Mouse (Mus musculus) intestine, embryonic 14.5 days (tissue): ENCODE measurements around the gene Ano1. TPM values are rescaled to one million over a fixed set of nuclear protein-coding genes. Genes with fewer than 3 reads are reported as not detected.

Experiments used
- ATAC-seq: fragments of 200-750 bp; cut with Nextera tagmentation; replicated peaks from 2 replicates; pipeline ENCODE4 v1.8.0; 2017; ENCODE audit warnings: low read depth, moderate number of reproducible peaks, moderate TSS enrichment, moderate library complexity; ENCODE audit not compliant: low FRiP score, low TSS enrichment
- DNase-seq: peaks from one replicate; pipeline ENCODE4 v3.0.0-alpha.2; 2018; ENCODE audit warnings: low spot score
- H3K27ac ChIP-seq: fragments of 300-500 bp; sonication (generic); 2 replicates; pipeline ENCODE4 v1.5.1; 2014; ENCODE audit warnings: low read depth, mild to moderate bottlenecking, control low read depth
- H3K27me3 ChIP-seq: fragments of 300-500 bp; sonication (generic); replicated peaks from 2 replicates; pipeline ENCODE4 v1.6.1; 2014; ENCODE audit warnings: low read length, control low read depth; ENCODE audit not compliant: control insufficient read depth, insufficient read depth
- H3K36me3 ChIP-seq: fragments of 300-500 bp; sonication (generic); 2 replicates; pipeline ENCODE4 v1.6.1; 2014; ENCODE audit warnings: low read length, control low read depth; ENCODE audit not compliant: control insufficient read depth, insufficient read depth
- H3K4me1 ChIP-seq: fragments of 300-500 bp; sonication (generic); replicated peaks from 2 replicates; pipeline ENCODE4 v1.6.1; 2014; ENCODE audit warnings: low read length, control low read depth, mixed read lengths; ENCODE audit not compliant: control insufficient read depth, insufficient read depth
- H3K4me2 ChIP-seq: fragments of 300-500 bp; sonication (generic); 2 replicates; pipeline ENCODE4 v1.6.1; 2014; ENCODE audit warnings: low read length
- H3K4me3 ChIP-seq: fragments of 300-500 bp; sonication (generic); 2 replicates; pipeline ENCODE4 v1.5.1; 2014; ENCODE audit warnings: low read depth, low read length, control low read depth, mixed read lengths
- H3K9ac ChIP-seq: fragments of 300-500 bp; sonication (generic); 2 replicates; pipeline ENCODE4 v1.6.1; 2014; ENCODE audit warnings: mild to moderate bottlenecking, low read length
- H3K9me3 ChIP-seq: fragments of 300-500 bp; sonication (generic); 2 replicates; pipeline ENCODE4 v1.6.1; 2016; ENCODE audit warnings: low read length, control low read depth; ENCODE audit not compliant: control insufficient read depth
- WGBS: fragments of 180-500 bp; shearing (Covaris S2); extraction: QIAGEN DNeasy Blood & Tissue Kit; methylation state at CpG from one replicate; pipeline ENCODE4 v1.1.7; 2014; 5-methylcytosine and 5-hydroxymethylcytosine counted together
- polyA plus RNA-seq: library from polyadenylated mRNA; unstranded; fragments of >200 nt; fragmentation: Nextera tagmentation; extraction: Ambion mirVana; gene quantifications from 2 replicates; pipeline ENCODE4 v1.2.1, GENCODE M21; 2014

The Ano1 gene
- polyA plus RNA-seq, 1 experiment from 2014 or later = 39.1 TPM

GRCm38 (mm10) chr7:144630622-144631021 is 121.2 kb downstream of the Ano1 start:
- Histone ChIP-seq H3K27ac (no peak overlapping the region), H3K36me3 (peaks cover 12% of the 10 kb centered on the region; the same call in 1 of the 2 replicates), H3K4me1 (peaks cover 6% of the 10 kb centered on the region; the same call in 1 of the 2 replicates), H3K4me3 (no peak overlapping the region), H3K9ac (no peak overlapping the region), H3K9me3 (no peaks in the 10 kb centered on the region), H3K27me3 (no peaks in the 10 kb centered on the region), H3K4me2 (no peak overlapping the region)
- no peak for ATAC-seq
- no peak for DNase-seq
- 73% methylated on average over 3 of the region's 3 CpGs for WGBS

DNA sequence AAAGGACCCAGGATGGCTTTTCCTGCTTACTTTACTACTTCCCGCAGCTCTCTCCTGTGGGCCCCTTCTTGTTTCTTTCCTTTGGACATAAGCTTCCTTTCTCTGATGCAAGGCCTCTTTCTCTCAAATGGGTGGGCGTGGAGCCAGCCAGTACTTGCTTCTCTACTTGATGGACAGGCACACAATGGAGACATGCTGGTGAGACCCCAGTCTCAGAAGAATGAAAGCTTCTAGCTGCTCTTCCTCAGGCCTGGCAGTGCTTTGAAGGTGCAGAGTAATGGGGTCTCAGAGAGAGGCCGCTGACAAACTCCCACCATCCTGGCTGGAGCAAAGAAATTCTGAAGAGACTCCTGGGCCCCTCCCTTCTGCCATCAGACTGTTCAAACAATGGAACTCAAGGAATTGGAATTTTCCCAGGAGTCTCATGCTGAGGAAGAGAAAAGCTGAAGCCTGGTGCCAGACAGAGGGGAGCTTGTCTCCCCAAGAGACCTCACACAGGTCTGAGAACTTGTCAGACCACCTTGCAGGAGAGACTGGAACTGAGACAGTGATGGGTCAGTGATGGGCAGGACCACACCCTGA is 123.3 kb downstream of the Ano1 start:
- WGBS = 29% methylated on average over 3 of the region's 3 CpGs
- no peak overlapping the region for H3K4me3 ChIP-seq
- peaks cover 11% of the 10 kb centered on the region; the same call in 1 of the 2 replicates for H3K36me3 ChIP-seq
- H3K9me3 ChIP-seq = no peaks in the 10 kb centered on the region
- peak; percentile 58 for DNase-seq
- no peaks in the 10 kb centered on the region for H3K27me3 ChIP-seq
- ATAC-seq = 0 out of 2 replicates have a peak, but pooled peaks have one; percentile 30
- no peak overlapping the region for H3K4me2 ChIP-seq
- H3K4me1 ChIP-seq = peaks cover 6% of the 10 kb centered on the region; the same call in 1 of the 2 replicates
- H3K27ac ChIP-seq = no peak overlapping the region
- no peak overlapping the region for H3K9ac ChIP-seq

GRCm38 (mm10) chr7:144627606-144628333 is 124.0 kb downstream of the Ano1 start:
- Histone ChIP-seq H3K27ac (no peak overlapping the region), H3K27me3 (no peaks in the 10 kb centered on the region), H3K4me3 (no peak overlapping the region), H3K9me3 (no peaks in the 10 kb centered on the region), H3K4me2 (no peak overlapping the region), H3K9ac (no peak overlapping the region), H3K36me3 (peaks cover 5% of the 10 kb centered on the region; the same call in 1 of the 2 replicates), H3K4me1 (peaks cover 6% of the 10 kb centered on the region; the same call in 1 of the 2 replicates)
- DNase-seq = no peak
- 55% methylated on average over 13 of the region's 13 CpGs for WGBS
- no peak for ATAC-seq

- Histone ChIP-seq H3K4me2 (no peak overlapping the region), H3K9me3 (no peaks in the 10 kb centered on the region), H3K36me3 (0 out of 2 replicates have a peak, but pooled peaks cover 5% of the 10 kb centered on the region), H3K4me3 (no peak overlapping the region), H3K27ac (no peak overlapping the region), H3K27me3 (no peaks in the 10 kb centered on the region), H3K9ac (no peak overlapping the region), H3K4me1 (peaks cover 6% of the 10 kb centered on the region; the same call in 1 of the 2 replicates)
- ATAC-seq (no peak), DNase-seq (no peak)
- 85% methylated on average over 2 of the region's 2 CpGs for WGBS
Observed at GRCm38 (mm10) chr7:144626042-144626441, 125.7 kb downstream of the Ano1 start.

GRCm38 (mm10) chr7:144620721-144621681 is 130.8 kb downstream of the Ano1 start:
- 66% methylated on average over 22 of the region's 22 CpGs for WGBS

GRCm38 (mm10) chr7:144620315-144620714 is 131.5 kb downstream of the Ano1 start:
- DNase-seq = no peak

More at GRCm38 (mm10) chr7:144620721-144621681, 130.8 kb downstream of the Ano1 start:
- DNase-seq (no peak), ATAC-seq (no peak)
- Histone ChIP-seq H3K36me3 (peaks cover 13% of the 10 kb centered on the region), H3K4me3 (no peak overlapping the region), H3K9ac (no peak overlapping the region), H3K9me3 (no peaks in the 10 kb centered on the region), H3K4me2 (no peak overlapping the region), H3K27me3 (no peaks in the 10 kb centered on the region), H3K4me1 (no peaks in the 10 kb centered on the region), H3K27ac (no peak overlapping the region)

GRCm38 (mm10) chr7:144615343-144615742 is 136.4 kb downstream of the Ano1 start:
- Histone ChIP-seq H3K4me1 (no peaks in the 10 kb centered on the region), H3K36me3 (peaks cover 16% of the 10 kb centered on the region), H3K4me3 (no peak overlapping the region), H3K4me2 (no peak overlapping the region), H3K27ac (no peak overlapping the region), H3K27me3 (no peaks in the 10 kb centered on the region), H3K9ac (no peak overlapping the region), H3K9me3 (no peaks in the 10 kb centered on the region)
- ATAC-seq (no peak), DNase-seq (no peak)
- 72% methylated on average over 6 of the region's 6 CpGs for WGBS

More at GRCm38 (mm10) chr7:144620315-144620714, 131.5 kb downstream of the Ano1 start:
- H3K36me3 ChIP-seq = peaks cover 13% of the 10 kb centered on the region
- H3K4me1 ChIP-seq = no peaks in the 10 kb centered on the region
- no peak overlapping the region for H3K27ac ChIP-seq
- no peaks in the 10 kb centered on the region for H3K9me3 ChIP-seq
- H3K4me3 ChIP-seq = no peak overlapping the region
- H3K9ac ChIP-seq = no peak overlapping the region
- H3K27me3 ChIP-seq = no peaks in the 10 kb centered on the region
- ATAC-seq = no peak
- no peak overlapping the region for H3K4me2 ChIP-seq

DNA sequence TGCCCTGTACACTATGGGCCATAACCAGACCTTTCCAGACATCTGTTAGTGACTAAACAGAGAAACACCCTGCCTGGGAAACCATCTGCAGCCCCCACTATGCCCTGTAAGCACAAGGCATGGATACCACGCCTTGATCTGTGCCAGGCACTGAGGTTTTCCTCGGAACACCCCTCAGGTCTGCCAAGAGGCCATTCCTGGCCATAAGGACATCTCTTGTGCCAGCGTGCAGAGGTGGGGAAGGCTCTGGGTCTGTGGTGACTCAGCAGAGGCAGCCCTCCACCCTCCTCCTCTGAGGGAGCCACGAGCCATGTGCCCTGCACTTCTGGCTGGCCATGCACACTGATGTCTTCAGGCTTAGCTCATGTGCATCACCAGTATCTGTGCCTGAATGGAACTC is 138.9 kb downstream of the Ano1 start:
- peaks cover 11% of the 10 kb centered on the region; the same call in 1 of the 2 replicates for H3K36me3 ChIP-seq
- H3K27me3 ChIP-seq = no peaks in the 10 kb centered on the region
- H3K9me3 ChIP-seq = no peaks in the 10 kb centered on the region
- H3K4me2 ChIP-seq = no peak overlapping the region
- WGBS = 83% methylated on average over 4 of the region's 4 CpGs
- no peaks in the 10 kb centered on the region for H3K4me1 ChIP-seq
- no peak overlapping the region for H3K4me3 ChIP-seq
- H3K9ac ChIP-seq = no peak overlapping the region
- ATAC-seq = no peak
- DNase-seq = no peak
- no peak overlapping the region for H3K27ac ChIP-seq
